Mouse (Mus musculus) hindbrain, embryonic 13.5 days (tissue): ENCODE data around the gene Lat2. TPM values are rescaled to one million over a fixed set of nuclear protein-coding genes. Genes with fewer than 3 reads are reported as not detected.

Experiments used
- ATAC-seq: fragments of 200-750 bp; cut with Nextera tagmentation; 2 replicates; pipeline ENCODE4 v1.8.0; 2017; ENCODE audit warnings: moderate TSS enrichment; ENCODE audit not compliant: low FRiP score
- H3K27ac ChIP-seq: fragments of 300-500 bp; sonication (generic); 2 replicates; pipeline ENCODE4 v1.5.1; 2015; ENCODE audit warnings: inconsistent platforms, mild to moderate bottlenecking, moderate library complexity
- H3K27me3 ChIP-seq: fragments of 300-500 bp; sonication (generic); 2 replicates; pipeline ENCODE4 v1.6.1; 2015; ENCODE audit warnings: mild to moderate bottlenecking, inconsistent platforms
- H3K36me3 ChIP-seq: fragments of 300-500 bp; sonication (generic); 2 replicates; pipeline ENCODE4 v1.6.1; 2015; ENCODE audit warnings: mild to moderate bottlenecking, inconsistent platforms
- H3K4me1 ChIP-seq: fragments of 300-500 bp; sonication (generic); replicated peaks from 2 replicates; pipeline ENCODE4 v1.6.1; 2015; ENCODE audit warnings: inconsistent platforms
- H3K4me2 ChIP-seq: fragments of 300-500 bp; sonication (generic); 2 replicates; pipeline ENCODE4 v1.6.1; 2015; ENCODE audit warnings: inconsistent platforms, mild to moderate bottlenecking, moderate library complexity
- H3K4me3 ChIP-seq: fragments of 300-500 bp; sonication (generic); 2 replicates; pipeline ENCODE4 v1.5.1; 2015; ENCODE audit warnings: mild to moderate bottlenecking, inconsistent platforms
- H3K9ac ChIP-seq: fragments of 300-500 bp; sonication (generic); 2 replicates; pipeline ENCODE4 v1.6.1; 2015; ENCODE audit warnings: mild to moderate bottlenecking, inconsistent platforms
- H3K9me3 ChIP-seq: fragments of 300-500 bp; sonication (generic); 2 replicates; pipeline ENCODE4 v1.6.1; 2016; ENCODE audit warnings: inconsistent platforms
- WGBS: fragments of 180-500 bp; shearing (Covaris S2); methylation state at CpG from one replicate; pipeline ENCODE4 v1.1.7; 2015; 5-methylcytosine and 5-hydroxymethylcytosine counted together
- polyA plus RNA-seq: library from polyadenylated mRNA; unstranded; fragments of >200 nt; fragmentation: Nextera tagmentation; extraction: Ambion mirVana; gene quantifications from 2 replicates; pipeline ENCODE4 v1.2.1, GENCODE M21; 2015

The Lat2 gene
- polyA plus RNA-seq, 1 experiment from 2014 or later = 5.7 TPM

- H3K36me3 ChIP-seq = peaks cover 17% of the 10 kb centered on the region
- WGBS = 84% methylated on average over 12 of the region's 12 CpGs
- H3K9ac ChIP-seq = no peak overlapping the region
- no peak overlapping the region for H3K27ac ChIP-seq
- H3K27me3 ChIP-seq = no peaks in the 10 kb centered on the region
- no peak for ATAC-seq
- no peak overlapping the region for H3K4me2 ChIP-seq
- H3K4me1 ChIP-seq = peaks cover 10% of the 10 kb centered on the region
- H3K4me3 ChIP-seq = no peak overlapping the region
- H3K9me3 ChIP-seq = no peaks in the 10 kb centered on the region
These were observed 4.7 kb downstream of the Lat2 start for GRCm38 (mm10) chr5:134609916-134610643.

- no peak overlapping the region for H3K4me2 ChIP-seq
- ATAC-seq = no peak
- H3K27me3 ChIP-seq = no peaks in the 10 kb centered on the region
- H3K4me1 ChIP-seq = peaks cover 7% of the 10 kb centered on the region
- H3K4me3 ChIP-seq = no peak overlapping the region
- no peaks in the 10 kb centered on the region for H3K9me3 ChIP-seq
- H3K36me3 ChIP-seq = peaks cover 12% of the 10 kb centered on the region; the same call in 1 of the 2 replicates
- H3K27ac ChIP-seq = no peak overlapping the region
- H3K9ac ChIP-seq = no peak overlapping the region
- 70% methylated on average over 5 of the region's 5 CpGs for WGBS
These were observed 7.7 kb downstream of the Lat2 start for GRCm38 (mm10) chr5:134607121-134607520.

GRCm38 (mm10) chr5:134606314-134606713, 8.5 kb downstream of the Lat2 start:
- H3K4me1 ChIP-seq = no peaks in the 10 kb centered on the region
- no peak overlapping the region for H3K4me3 ChIP-seq
- no peak for ATAC-seq
- H3K9ac ChIP-seq = no peak overlapping the region
- H3K27ac ChIP-seq = no peak overlapping the region; the same call in 1 of the 2 replicates
- H3K9me3 ChIP-seq = no peaks in the 10 kb centered on the region
- no peak overlapping the region for H3K4me2 ChIP-seq
- H3K27me3 ChIP-seq = no peaks in the 10 kb centered on the region
- peaks cover 12% of the 10 kb centered on the region; the same call in 1 of the 2 replicates for H3K36me3 ChIP-seq

GRCm38 (mm10) chr5:134604376-134604775, 10.4 kb downstream of the Lat2 start:
- 85% methylated on average over 11 of the region's 11 CpGs for WGBS
- no peak for ATAC-seq
- Histone ChIP-seq H3K27me3 (no peaks in the 10 kb centered on the region), H3K4me2 (no peak overlapping the region), H3K27ac (no peak overlapping the region), H3K4me3 (no peak overlapping the region), H3K36me3 (peaks cover 29% of the 10 kb centered on the region), H3K9me3 (no peaks in the 10 kb centered on the region), H3K4me1 (no peaks in the 10 kb centered on the region), H3K9ac (no peak overlapping the region)

DNA sequence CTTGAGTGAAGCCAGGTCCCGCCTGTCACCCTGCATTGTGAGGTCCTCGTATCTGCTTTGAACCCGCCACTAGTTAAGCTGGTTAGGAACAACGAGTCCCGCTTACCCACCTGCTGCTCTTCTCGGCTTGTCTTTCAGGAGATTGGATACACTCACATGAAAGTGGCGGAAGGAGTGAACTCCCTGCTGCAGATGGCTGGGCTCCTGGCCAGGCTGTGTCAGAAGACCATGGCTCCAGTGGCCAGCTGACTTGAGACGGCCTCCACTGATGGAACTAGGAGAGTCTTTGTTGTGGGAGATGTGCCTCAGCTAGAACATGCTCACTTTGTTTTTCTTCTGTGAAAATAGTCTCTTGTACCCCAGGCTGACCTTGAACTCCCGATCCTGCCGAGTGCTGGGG, 17.1 kb downstream of the Lat2 start:
- no peak overlapping the region; the same call in 1 of the 2 replicates for H3K27ac ChIP-seq
- H3K27me3 ChIP-seq = no peaks in the 10 kb centered on the region
- H3K9ac ChIP-seq = no peak overlapping the region
- 90% methylated on average over 10 of the region's 10 CpGs for WGBS
- H3K4me2 ChIP-seq = no peak overlapping the region
- no peak overlapping the region for H3K4me3 ChIP-seq
- no peaks in the 10 kb centered on the region for H3K9me3 ChIP-seq
- no peaks in the 10 kb centered on the region for H3K4me1 ChIP-seq
- peaks cover 82% of the 10 kb centered on the region for H3K36me3 ChIP-seq
- no peak for ATAC-seq

GRCm38 (mm10) chr5:134593093-134593492, 21.7 kb downstream of the Lat2 start:
- Histone ChIP-seq H3K4me3 (no peak overlapping the region), H3K4me2 (no peak overlapping the region), H3K36me3 (peaks cover 87% of the 10 kb centered on the region), H3K9me3 (no peaks in the 10 kb centered on the region), H3K27me3 (no peaks in the 10 kb centered on the region), H3K9ac (no peak overlapping the region), H3K4me1 (no peaks in the 10 kb centered on the region), H3K27ac (no peak overlapping the region)
- 92% methylated on average over 9 of the region's 9 CpGs for WGBS
- ATAC-seq = no peak

DNA sequence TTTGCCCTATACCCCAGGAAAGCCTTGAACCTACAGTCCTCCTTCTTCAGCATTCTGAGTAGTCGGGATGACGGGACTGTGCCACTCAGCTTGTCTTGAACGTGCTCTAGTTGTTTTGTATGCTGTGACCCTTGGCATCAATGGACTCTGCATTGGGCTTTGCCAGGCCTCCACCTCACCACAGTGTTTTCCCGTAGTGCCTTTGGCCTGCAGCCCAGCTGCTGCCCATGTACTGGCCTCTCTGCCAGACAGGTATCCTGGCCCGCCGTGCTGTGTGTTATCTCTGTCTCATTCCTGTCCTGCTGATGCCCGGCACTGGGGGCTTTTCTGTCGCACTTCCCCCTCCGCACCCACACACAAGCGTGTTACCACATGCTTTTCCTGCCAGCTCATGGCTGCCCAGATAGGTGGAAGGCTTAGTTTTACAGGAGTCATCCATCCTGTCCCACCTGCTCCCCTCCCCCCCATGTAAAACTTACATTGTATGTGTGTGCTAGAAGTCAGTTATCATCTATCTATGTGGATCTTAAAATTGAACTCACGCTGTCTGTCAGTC, 22.7 kb downstream of the Lat2 start:
- Histone ChIP-seq H3K9ac (peak overlapping the region; percentile 29; the same call in 1 of the 2 replicates), H3K27me3 (no peaks in the 10 kb centered on the region), H3K36me3 (peaks cover 84% of the 10 kb centered on the region), H3K4me3 (no peak overlapping the region), H3K4me2 (no peak overlapping the region), H3K9me3 (no peaks in the 10 kb centered on the region), H3K4me1 (no peaks in the 10 kb centered on the region), H3K27ac (no peak overlapping the region)
- no peak for ATAC-seq
- WGBS = 94% methylated on average over 11 of the region's 11 CpGs

DNA sequence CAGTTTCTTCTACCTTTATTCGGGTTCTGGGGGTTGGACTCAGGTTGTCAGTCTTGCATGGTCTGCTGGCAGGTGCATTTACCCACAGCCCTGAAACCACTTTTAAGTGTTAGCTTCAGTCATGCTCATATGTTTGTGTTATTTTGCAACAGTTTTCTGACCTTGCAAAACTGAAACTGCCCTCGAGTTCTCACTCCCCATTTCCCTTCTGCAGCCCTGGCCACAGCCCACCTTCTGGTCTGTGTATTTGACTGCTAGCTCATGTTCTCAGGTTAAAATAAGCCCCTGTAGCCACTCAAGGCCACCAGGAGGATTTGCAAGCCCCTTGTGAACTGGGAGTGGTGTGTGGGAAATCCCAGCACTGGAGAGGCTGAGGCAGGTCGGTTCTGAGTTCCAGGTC, 24.9 kb downstream of the Lat2 start:
- Histone ChIP-seq H3K4me2 (no peak overlapping the region), H3K4me1 (no peaks in the 10 kb centered on the region), H3K9me3 (no peaks in the 10 kb centered on the region), H3K9ac (no peak overlapping the region), H3K27ac (no peak overlapping the region), H3K4me3 (no peak overlapping the region), H3K36me3 (peaks cover 69% of the 10 kb centered on the region), H3K27me3 (no peaks in the 10 kb centered on the region)
- WGBS = 91% methylated on average over 3 of the region's 3 CpGs
- no peak for ATAC-seq

DNA sequence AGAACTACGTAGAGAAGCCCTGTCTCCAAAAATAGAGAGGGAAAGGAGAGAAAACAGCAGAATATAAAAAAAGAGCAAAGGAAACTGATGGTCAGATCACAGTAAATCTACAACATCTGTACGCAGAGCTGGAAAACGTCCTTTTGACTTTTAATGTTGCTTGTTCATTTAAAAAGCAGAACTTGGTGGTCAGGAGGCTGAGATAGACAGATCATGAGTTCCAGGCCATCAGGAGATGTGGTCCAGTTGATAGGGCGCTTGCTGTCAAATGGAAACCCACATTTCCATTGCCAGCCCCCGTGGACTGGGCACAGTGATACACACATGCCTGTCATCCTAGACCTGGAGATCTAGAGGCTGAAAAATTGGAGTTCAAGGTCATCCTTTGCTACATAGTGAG, 30.0 kb downstream of the Lat2 start:
- ATAC-seq = no peak
- Histone ChIP-seq H3K4me3 (no peak overlapping the region), H3K36me3 (peaks cover 21% of the 10 kb centered on the region), H3K4me2 (no peak overlapping the region), H3K9me3 (no peaks in the 10 kb centered on the region), H3K9ac (0 out of 2 replicates have a peak overlapping the region, but pooled peaks have one; percentile 15), H3K4me1 (peaks cover 14% of the 10 kb centered on the region), H3K27ac (no peak overlapping the region), H3K27me3 (no peaks in the 10 kb centered on the region)
- whole genome bisulfite sequencing = 97% methylated on average over 5 of the region's 5 CpGs

DNA sequence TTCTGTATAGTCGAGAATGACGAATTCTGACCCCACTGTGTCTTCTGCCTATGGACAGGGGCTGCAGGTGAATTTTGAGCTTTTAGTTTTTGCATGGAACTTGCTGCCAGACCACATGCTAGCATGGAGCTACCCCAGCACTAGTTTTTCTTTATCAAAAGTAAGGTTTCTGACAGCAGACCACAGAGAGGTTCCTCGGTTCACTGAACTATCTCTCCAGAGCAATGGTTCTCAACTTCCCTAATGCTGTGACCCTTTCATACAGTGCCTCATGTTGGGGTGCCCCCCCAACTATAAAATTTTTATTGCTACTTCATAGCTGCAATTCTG, 31.0 kb downstream of the Lat2 start:
- H3K4me3 ChIP-seq = no peak overlapping the region
- no peak overlapping the region for H3K9ac ChIP-seq
- no peaks in the 10 kb centered on the region for H3K9me3 ChIP-seq
- peaks cover 14% of the 10 kb centered on the region for H3K4me1 ChIP-seq
- peak overlapping the region; percentile 87; the same call in 1 of the 2 replicates for H3K4me2 ChIP-seq
- H3K27me3 ChIP-seq = no peaks in the 10 kb centered on the region
- peaks cover 20% of the 10 kb centered on the region for H3K36me3 ChIP-seq
- ATAC-seq = no peak
- 84% methylated on average over 3 of the region's 3 CpGs for WGBS
- H3K27ac ChIP-seq = no peak overlapping the region

DNA sequence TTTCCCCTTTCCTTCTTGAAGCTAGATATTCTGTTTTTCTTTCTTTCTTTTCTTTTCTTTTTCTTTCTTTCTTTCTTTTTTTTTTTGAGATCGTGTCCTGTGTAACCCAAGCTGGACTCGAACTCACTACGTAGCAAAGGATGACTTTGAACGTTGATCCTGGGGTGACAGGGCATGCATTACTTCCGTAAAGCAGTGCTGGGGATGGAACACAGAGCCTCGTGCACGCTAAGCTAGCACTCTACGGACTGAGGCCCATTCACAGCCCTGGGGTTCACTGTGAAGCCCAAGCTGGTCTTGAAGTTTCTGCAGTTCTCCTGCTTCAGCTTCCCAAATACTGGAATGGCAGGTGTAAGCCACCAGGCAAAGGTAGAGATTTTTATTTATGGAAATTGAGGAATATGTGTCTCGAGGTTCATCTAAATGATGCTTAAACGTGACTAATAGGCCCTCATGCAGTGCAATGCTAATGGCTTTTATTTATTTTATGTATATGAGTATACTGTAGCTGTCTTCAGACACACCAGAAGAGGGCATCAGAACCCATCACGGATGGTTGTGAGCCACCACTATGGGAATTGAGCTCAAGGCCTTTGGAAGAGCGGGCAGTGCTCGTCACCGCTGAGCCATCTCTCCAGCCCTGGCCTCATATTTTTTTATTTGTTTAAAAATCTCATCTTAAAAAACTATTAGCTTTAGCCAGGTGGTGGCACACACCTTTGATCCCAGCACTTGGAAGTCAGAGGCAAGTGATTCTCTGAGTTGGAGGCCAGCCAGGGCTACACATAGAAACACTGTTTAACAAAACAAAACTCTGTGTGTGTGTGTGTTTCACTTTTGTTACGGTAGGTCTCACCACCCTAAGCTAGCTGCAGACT, 31.6 kb downstream of the Lat2 start:
- WGBS = 30% methylated on average over 15 of the region's 15 CpGs
- Histone ChIP-seq H3K27ac (no peak overlapping the region), H3K36me3 (peaks cover 15% of the 10 kb centered on the region), H3K4me1 (peaks cover 14% of the 10 kb centered on the region), H3K9ac (peak overlapping the region; percentile 92), H3K4me3 (peak overlapping the region; percentile 93), H3K4me2 (peak overlapping the region; percentile 87), H3K9me3 (no peaks in the 10 kb centered on the region), H3K27me3 (no peaks in the 10 kb centered on the region)
- ATAC-seq = no peak

DNA sequence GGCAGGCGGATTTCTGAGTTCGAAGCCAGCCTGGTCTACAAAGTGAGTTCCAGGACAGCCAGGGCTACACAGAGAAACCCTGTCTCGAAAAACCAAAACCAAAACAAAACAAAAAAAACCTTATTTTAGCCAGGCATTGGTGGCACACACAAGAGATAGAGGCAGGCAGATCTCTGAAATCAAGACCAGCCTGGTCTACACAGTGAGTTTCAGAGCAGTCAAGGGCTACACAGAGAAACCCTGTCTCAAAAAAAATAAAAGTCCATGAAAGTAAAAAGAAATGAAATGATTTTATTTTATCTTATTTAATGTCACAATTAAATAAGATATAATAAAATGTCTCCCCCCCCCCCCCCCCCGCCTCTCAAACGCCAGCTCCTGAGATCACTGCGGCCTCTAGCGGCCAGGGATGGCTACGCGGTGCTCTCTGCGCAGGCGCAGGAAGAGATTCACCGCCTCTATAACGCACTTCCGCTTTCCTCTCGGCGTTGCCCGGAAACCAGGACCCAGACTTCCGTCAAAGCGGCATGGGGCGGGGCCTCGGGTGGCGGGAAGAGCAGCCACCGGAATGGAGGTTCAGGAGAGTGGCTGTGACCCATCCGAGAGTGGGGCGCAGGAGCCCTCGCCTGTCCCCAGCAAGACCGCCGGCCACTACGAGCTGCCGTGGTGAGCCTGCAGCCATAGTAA, 32.5 kb downstream of the Lat2 start:
- peak overlapping the region; percentile 87 for H3K4me2 ChIP-seq
- WGBS = 8% methylated on average over 30 of the region's 30 CpGs
- peak overlapping the region; percentile 48; the same call in 1 of the 2 replicates for H3K27ac ChIP-seq
- H3K36me3 ChIP-seq = peaks cover 10% of the 10 kb centered on the region
- H3K4me1 ChIP-seq = peaks cover 14% of the 10 kb centered on the region
- peak overlapping the region; percentile 92 for H3K9ac ChIP-seq
- ATAC-seq = peak; percentile 93
- H3K27me3 ChIP-seq = no peaks in the 10 kb centered on the region
- no peaks in the 10 kb centered on the region for H3K9me3 ChIP-seq
- peak overlapping the region; percentile 93 for H3K4me3 ChIP-seq
